ENCODE assay signal across 9 mouse cellular contexts in the genomic region with DNA sequence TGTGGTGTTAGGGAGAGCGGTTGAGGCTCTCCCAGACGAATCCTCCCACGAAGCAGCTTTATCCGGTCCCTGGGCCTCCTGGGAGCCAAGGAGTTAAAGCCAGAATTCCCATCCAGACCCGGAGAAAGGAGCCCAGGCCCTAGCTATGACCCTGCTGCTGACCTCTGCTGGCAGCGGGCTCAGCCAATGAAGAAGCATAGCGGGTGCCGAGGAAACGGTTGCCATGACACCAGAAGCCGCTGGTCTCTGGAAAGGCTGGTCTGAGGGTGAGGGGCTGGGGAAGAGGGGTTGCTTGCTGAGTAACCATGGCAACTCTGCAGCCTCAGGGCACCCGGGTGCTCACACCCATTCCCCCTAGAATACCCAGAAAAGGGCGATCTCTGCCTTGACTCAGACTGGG. TPM values are rescaled to one million over a fixed set of nuclear protein-coding genes. Genes with fewer than 3 reads are reported as not detected.
DNase-seq lines count a peak whose midpoint lies in the region; ATAC-seq lines count a peak whose summit lies in the region.
"Had no signal": no experiment of that assay in that cellular context is flagged by ENCODE, and none has a peak within 500 bp of the region (broad histone marks: within the 10 kb centered on the region; RNA-seq: fewer than 3 reads in every experiment).

No protein-coding gene starts in this region.

- H3K9me3 ChIP-seq in embryonic facial prominence, embryonic 14.5 days (ENCODE audit: control insufficient read depth, low read length): peaks cover 19% of the 10 kb centered on the region
- H3K9me3 ChIP-seq in limb, embryonic 11.5 days (ENCODE audit: control insufficient read depth, low read length): peaks cover 10% of the 10 kb centered on the region

- no peaks in the 10 kb centered on the region for H3K4me1 ChIP-seq in embryonic facial prominence, embryonic 14.5 days (ENCODE audit: control insufficient read depth, insufficient read depth, low read length)
- H3K4me1 ChIP-seq in limb, embryonic 11.5 days (ENCODE audit: control insufficient read depth, insufficient read depth, low read length): peaks cover 3% of the 10 kb centered on the region

- WGBS in embryonic facial prominence, embryonic 14.5 days: 5% methylated on average over 12 of the region's 12 CpGs
- 12% methylated on average over 12 of the region's 12 CpGs for WGBS in limb, embryonic 11.5 days

- ATAC-seq in embryonic facial prominence, embryonic 14.5 days (ENCODE audit: low read depth): peak; percentile 13; the same call in 1 of the 2 replicates
- ATAC-seq in limb, embryonic 11.5 days (ENCODE audit: insufficient number of reproducible peaks, low FRiP score, low TSS enrichment, low read depth): peak; percentile 21; the same call in 1 of the 2 replicates

- no peak overlapping the region for H3K27ac ChIP-seq in embryonic facial prominence, embryonic 14.5 days (replicated peaks; ENCODE audit: low read depth, low read length)
- H3K27ac ChIP-seq in limb, embryonic 11.5 days (replicated peaks; ENCODE audit: low read depth, low read length): no peak overlapping the region

- H3K4me3 ChIP-seq in embryonic facial prominence, embryonic 14.5 days (ENCODE audit: low read depth, low read length): no peak overlapping the region
- no peak overlapping the region for H3K4me3 ChIP-seq in limb, embryonic 11.5 days (ENCODE audit: low read depth, low read length)

- no peaks in the 10 kb centered on the region for H3K27me3 ChIP-seq in embryonic facial prominence, embryonic 14.5 days (replicated peaks; ENCODE audit: control insufficient read depth, insufficient read depth, low read length)
- no peaks in the 10 kb centered on the region for H3K27me3 ChIP-seq in limb, embryonic 11.5 days (ENCODE audit: control insufficient read depth, insufficient read depth, low read length)

- H3K9ac ChIP-seq in embryonic facial prominence, embryonic 14.5 days (ENCODE audit: low read depth, low read length): peak overlapping the region; percentile 20; the same call in 1 of the 2 replicates
- no peak overlapping the region for H3K9ac ChIP-seq in limb, embryonic 11.5 days (ENCODE audit: low read length)

- H3K36me3 ChIP-seq in embryonic facial prominence, embryonic 14.5 days (ENCODE audit: control insufficient read depth, insufficient read depth, low read length): no peaks in the 10 kb centered on the region
- no peaks in the 10 kb centered on the region; the same call in 1 of the 2 replicates for H3K36me3 ChIP-seq in limb, embryonic 11.5 days (ENCODE audit: control insufficient read depth, insufficient read depth, low read length)

- H3K4me2 ChIP-seq in embryonic facial prominence, embryonic 14.5 days (ENCODE audit: low read depth, low read length): peak overlapping the region; percentile 14; the same call in 1 of the 2 replicates
- H3K4me2 ChIP-seq in limb, embryonic 11.5 days (ENCODE audit: low read depth, severe bottlenecking): no peak overlapping the region

- DNase-seq in kidney, postnatal 10 days: peak; percentile 56
- no peak for DNase-seq in kidney, adult 11 months
- DNase-seq in embryonic facial prominence, embryonic 14.5 days (ENCODE audit: low spot score): peak; percentile 64
- DNase-seq in limb, embryonic 11.5 days (ENCODE audit: low spot score): peak; percentile 70
- peak; percentile 85 for DNase-seq in retina, embryonic 14.5 days (ENCODE audit: low spot score)
- DNase-seq in c-Kit-positive CD71-positive TER-119-positive erythroid progenitor cells, embryonic 14.5 days (ENCODE audit: low spot score): no peak
- DNase-seq in layer of hippocampus, adult 9-11 months: no peak
- DNase-seq in kidney, adult 9 months: no peak
- DNase-seq: gastrocnemius, postnatal 36 days had no signal

RNA-seq across cellular contexts. Expression of a gene that starts 11.7 kb away (rescaled TPM):
- polyA plus RNA-seq in embryonic facial prominence, embryonic 14.5 days (2014; fragmentation: Nextera tagmentation; extraction: Ambion mirVana): 104 and 116 TPM in 2 replicates
- 82.5 and 86.2 TPM in 2 replicates for polyA plus RNA-seq in limb, embryonic 11.5 days (2014; fragmentation: Nextera tagmentation; extraction: Ambion mirVana)

RNA-seq across cellular contexts. Expression of a gene that starts 24.2 kb away (rescaled TPM):
- not detected in 2 replicates for polyA plus RNA-seq in embryonic facial prominence, embryonic 14.5 days (2014; fragmentation: Nextera tagmentation; extraction: Ambion mirVana)
- polyA plus RNA-seq in limb, embryonic 11.5 days (2014; fragmentation: Nextera tagmentation; extraction: Ambion mirVana): not detected in 2 replicates

Comparison
In these comparisons a context has a peak if more than half of its experiments do, and no peak if none do; other contexts are left out.
1. DNase-seq: peak in kidney, postnatal 10 days (single experiment), embryonic facial prominence, embryonic 14.5 days (single experiment), limb, embryonic 11.5 days (single experiment) and retina, embryonic 14.5 days (single experiment); none in kidney, adult 11 months (single experiment), c-Kit-positive CD71-positive TER-119-positive erythroid progenitor cells, embryonic 14.5 days (single experiment), layer of hippocampus, adult 9-11 months (single experiment) and kidney, adult 9 months (single experiment).